Mouse (Mus musculus) kidney, adult 18-20 months (tissue): Measurements from ENCODE around the gene Gm12800.
"Not testable (repeated sequence)": the region's sequence is repeated elsewhere in the genome, so short reads cannot be mapped to it uniquely, and the experiment has no call there.

Experiments used
- DNase-seq: peaks from one replicate; pipeline ENCODE4 v3.0.0; 2021

Gene Gm12800

GRCm38 (mm10) chr4:101908821-101909220, at the start of gene Gm12800:
TSS of gene Gm12800 (plus strand) at chr4:101909121.
- not testable (repeated sequence) for DNase-seq

- no peak for DNase-seq
Measured at GRCm38 (mm10) chr4:101860873-101861272, 48.0 kb upstream of the Gm12800 start.

GRCm38 (mm10) chr4:101862289-101862688, 46.6 kb upstream of the Gm12800 start:
- DNase-seq = no peak

GRCm38 (mm10) chr4:101872031-101872430, 36.9 kb upstream of the Gm12800 start:
- DNase-seq = not testable (repeated sequence)

GRCm38 (mm10) chr4:101875687-101876086, 33.2 kb upstream of the Gm12800 start:
- not testable (repeated sequence) for DNase-seq

- DNase-seq = no peak
Measured at GRCm38 (mm10) chr4:101883641-101884040, 25.3 kb upstream of the Gm12800 start.

- no peak for DNase-seq
Measured at GRCm38 (mm10) chr4:101889377-101889776, 19.5 kb upstream of the Gm12800 start.

GRCm38 (mm10) chr4:101893656-101894420, 15.1 kb upstream of the Gm12800 start, which contains the start of gene C130073F10Rik:
TSS of gene C130073F10Rik (minus strand) at chr4:101893789.
- no peak for DNase-seq

GRCm38 (mm10) chr4:101940107-101940506, 31.2 kb downstream of the Gm12800 start, which contains the start of gene Gm12794:
TSS of gene Gm12794 (plus strand) at chr4:101940407.
- not testable (repeated sequence) for DNase-seq
